Mouse (Mus musculus): ENCODE data around the gene Trip4.

Gene Trip4

GRCm38 (mm10) chr9:65908394-65909300 lies at the start of gene Trip4, which contains the start of gene Csnk1g1:
TSS of gene Trip4 (minus strand) at chr9:65908794.
TSS of gene Csnk1g1 (plus strand) at chr9:65908924.
- peak; percentile 95 for DNase-seq (ENCODE audit: low read depth)

GRCm38 (mm10) chr9:65951082-65951587 lies 42.5 kb upstream of the Trip4 start:
- DNase-seq (ENCODE audit: low read depth), result no peak

DNA sequence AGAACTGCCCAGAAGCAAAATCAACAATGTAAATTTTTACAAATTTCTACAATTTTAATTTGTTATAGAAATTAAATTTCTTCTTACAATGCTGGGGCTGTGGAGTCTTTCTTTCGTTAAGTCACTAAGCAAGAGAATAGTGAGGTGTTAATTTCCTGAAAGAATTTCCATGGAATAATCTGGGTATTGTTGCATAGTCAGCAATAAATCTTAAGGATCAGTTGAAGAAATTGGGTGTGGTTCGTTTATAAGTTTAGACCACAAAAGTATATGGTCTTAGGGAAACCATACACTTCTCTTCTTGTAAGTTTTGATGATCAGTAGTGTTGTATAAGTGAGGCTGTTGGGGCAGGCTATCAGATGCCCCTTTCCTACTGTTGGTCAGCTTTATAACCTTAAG lies 29.0 kb upstream of the Trip4 start:
- DNase-seq (ENCODE audit: low read depth), result no peak

- no peak for DNase-seq (ENCODE audit: low read depth)
Observed at GRCm38 (mm10) chr9:65929826-65930225, 21.2 kb upstream of the Trip4 start.

- DNase-seq (ENCODE audit: low read depth), result no peak
Observed at GRCm38 (mm10) chr9:65928456-65928855, 19.9 kb upstream of the Trip4 start.

GRCm38 (mm10) chr9:65917015-65917414 lies 8.4 kb upstream of the Trip4 start:
- no peak for DNase-seq (ENCODE audit: low read depth)

DNA sequence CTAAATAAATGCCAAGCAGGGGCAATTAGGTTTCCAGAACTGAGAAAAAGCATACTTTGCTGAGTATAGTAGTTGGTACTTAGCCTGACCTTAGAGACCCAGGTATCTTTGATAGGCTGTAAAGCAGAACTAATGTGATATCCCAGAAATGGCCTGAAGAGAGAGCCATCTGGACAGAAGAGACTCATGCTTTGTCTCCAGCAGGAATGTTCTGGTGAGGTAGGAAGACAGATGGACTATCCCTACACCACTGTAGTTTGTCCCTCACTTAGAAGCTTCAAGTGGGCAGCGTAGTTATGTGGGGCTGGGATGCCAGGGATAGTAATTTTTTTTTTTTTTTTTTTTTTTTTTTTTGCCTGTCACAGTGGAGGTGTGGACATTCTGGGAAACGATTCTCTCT lies 5.4 kb upstream of the Trip4 start:
- DNase-seq (ENCODE audit: low read depth), result no peak

- DNase-seq (ENCODE audit: low read depth), result no peak
Observed at GRCm38 (mm10) chr9:65909837-65910236, 1.2 kb upstream of the Trip4 start.

GRCm38 (mm10) chr9:65909301-65909801 lies 757 bp upstream of the Trip4 start:
- DNase-seq (ENCODE audit: low read depth), result peak; percentile 67

DNA sequence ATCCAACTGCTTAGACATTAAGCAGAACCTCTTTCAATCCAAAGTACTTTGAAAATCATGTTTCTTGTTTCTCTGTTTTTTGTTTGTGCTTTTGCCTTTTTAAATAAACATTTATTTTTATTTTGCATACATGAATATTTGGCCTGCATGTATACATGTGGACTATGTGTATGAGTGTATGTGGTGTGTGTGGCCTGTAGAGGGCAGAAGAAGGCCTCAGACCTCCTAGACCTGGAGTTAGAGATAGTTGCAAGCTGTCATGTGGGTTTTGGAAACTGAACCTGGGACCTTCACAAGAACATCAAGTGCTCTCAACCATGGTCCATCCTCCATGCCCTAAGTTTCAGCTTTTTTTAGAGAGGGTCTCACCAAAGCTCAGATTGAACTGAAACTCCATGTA lies 5.2 kb downstream of the Trip4 start:
- peak; percentile 38 for DNase-seq (ENCODE audit: low read depth)

DNA sequence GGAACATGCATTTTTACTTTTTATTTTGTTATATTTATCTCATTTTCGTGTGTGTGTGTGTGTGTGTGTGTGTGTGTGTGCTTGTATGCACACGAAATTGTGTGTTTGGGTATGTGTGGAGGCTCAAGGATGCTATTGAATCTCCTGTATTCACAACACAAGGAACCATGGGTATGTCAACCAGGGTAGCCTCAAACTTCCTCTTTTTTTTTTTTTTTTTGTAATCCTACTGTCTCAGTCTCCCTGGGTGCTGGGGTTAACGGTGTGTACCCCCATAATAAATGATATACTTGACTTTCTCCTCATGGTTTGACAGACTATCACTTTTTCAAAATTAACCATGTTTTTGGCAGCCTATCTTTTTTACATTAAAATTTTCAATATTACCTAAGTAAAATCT lies 5.7 kb downstream of the Trip4 start:
- DNase-seq (ENCODE audit: low read depth), result no peak

DNA sequence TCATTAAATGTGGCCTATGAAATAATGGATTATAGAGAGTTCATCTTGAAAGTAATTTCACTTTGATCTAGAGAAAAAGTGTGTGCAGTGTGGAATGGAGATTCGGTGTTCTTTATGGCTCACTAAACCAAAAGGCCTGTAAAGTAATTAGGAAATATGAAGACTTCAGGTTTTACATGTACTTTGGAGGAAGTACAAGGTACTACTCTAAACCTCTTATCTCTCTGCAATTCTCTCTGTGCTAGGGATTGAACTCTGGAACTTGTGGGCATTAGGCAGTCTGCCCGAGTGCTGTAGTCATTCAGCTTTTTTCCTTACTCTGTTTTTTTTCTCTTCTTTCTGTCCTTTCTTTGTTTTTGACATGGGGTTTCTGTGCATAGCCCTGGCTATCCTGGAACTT lies 11.6 kb downstream of the Trip4 start:
- no peak for DNase-seq (ENCODE audit: low read depth)

DNA sequence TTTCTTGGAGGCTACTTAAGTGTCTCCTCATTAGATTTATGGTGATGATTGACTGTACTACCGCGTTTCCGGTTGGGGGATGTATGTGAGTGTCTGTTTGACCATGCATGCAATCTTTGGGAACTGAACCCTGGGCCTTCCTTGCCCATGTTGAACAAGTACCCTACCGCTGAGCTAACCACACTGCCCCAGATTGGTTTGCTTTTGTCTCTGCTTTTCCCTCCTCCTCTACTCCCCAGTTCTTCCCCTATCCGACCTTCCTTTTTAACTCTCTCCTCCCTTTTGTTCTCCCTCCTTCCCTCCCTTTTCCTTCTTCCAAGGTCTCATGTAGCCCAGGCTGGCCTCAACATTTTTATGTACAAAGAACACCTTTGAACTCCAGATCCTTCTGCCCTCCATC lies 17.5 kb downstream of the Trip4 start:
- no peak for DNase-seq (ENCODE audit: low read depth)

GRCm38 (mm10) chr9:65890143-65890628 lies 18.4 kb downstream of the Trip4 start, which contains the start of gene Pclaf:
TSS of gene Pclaf (plus strand) at chr9:65890237.
- peak; percentile 76 for DNase-seq (ENCODE audit: low read depth)

DNA sequence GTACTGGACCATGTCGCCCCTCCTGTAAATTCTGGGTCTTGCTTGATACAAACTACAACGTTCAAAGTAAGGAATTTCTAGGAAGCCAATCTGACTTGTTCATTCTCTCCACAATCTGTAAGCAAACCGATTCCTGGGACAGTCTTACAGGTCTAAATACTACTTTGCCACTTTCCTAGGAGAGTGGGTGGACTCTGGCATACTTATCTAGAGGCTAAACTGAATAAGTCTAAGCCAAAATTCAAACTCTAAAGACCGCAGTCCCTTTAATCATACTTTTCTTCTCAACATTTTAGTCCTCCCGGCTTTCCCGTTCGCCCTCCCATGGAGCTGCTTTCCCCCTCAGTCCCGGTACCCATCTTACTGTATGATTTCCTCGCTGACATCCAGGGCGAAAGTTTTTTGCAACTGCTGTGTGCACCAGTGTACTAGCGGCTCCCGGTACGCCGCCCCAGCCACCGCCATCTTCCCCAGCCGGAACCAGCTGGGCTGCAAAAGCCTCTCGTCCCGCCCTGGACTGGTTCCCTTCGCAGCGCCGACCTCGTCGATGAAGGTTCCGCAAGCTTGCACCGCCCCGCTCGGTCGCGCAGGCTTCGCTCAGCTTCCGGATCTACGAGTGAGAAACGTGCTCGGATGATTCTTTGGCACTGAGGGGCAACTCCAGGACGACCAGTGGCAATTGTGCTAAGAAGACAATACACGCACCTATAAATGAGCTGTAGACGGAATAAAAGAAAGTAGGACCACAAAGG lies 23.9 kb downstream of the Trip4 start:
- DNase-seq (ENCODE audit: low read depth), result peak; percentile 91

DNA sequence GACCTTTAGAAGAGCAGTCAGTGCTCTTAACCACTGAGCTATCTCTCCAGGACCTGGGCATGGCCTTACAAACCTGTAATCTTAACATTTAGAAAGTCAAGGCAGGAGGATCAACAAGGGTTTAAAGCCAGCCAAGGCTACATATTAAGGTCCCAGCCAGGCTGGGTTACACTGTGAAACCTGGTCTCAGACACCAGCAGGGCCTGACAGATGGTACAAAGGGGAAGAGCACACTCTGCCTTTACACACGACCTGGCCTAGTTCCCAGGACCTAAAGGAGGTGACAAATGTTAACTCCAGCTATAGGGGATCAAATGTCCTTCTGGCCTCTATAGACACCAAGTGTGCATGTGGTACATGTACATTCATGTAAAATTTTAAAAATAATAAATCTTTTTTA lies 48.9 kb downstream of the Trip4 start:
- DNase-seq (ENCODE audit: low read depth), result no peak

DNA sequence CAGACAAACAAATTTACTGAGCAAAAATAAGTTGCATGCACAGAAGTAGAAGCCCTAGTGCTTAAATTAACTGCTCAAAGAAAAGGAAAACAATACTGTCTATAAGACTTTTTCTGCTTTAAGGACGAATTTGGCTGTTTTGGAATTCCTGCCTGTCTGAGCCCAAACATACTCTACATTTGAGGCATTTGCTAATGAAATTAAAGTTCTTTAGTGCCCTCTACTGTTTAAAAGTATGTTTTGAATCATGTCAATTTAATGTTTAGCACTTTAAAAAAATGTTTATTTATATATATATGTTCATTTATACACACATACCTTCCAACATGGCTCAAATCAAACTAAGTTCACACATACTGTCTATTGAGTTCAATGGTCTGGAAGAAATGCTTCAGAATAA lies 58.4 kb downstream of the Trip4 start:
- DNase-seq (ENCODE audit: low read depth), result peak; percentile 25

GRCm38 (mm10) chr9:65848154-65848553 lies 60.4 kb downstream of the Trip4 start:
- no peak for DNase-seq (ENCODE audit: low read depth)

DNA sequence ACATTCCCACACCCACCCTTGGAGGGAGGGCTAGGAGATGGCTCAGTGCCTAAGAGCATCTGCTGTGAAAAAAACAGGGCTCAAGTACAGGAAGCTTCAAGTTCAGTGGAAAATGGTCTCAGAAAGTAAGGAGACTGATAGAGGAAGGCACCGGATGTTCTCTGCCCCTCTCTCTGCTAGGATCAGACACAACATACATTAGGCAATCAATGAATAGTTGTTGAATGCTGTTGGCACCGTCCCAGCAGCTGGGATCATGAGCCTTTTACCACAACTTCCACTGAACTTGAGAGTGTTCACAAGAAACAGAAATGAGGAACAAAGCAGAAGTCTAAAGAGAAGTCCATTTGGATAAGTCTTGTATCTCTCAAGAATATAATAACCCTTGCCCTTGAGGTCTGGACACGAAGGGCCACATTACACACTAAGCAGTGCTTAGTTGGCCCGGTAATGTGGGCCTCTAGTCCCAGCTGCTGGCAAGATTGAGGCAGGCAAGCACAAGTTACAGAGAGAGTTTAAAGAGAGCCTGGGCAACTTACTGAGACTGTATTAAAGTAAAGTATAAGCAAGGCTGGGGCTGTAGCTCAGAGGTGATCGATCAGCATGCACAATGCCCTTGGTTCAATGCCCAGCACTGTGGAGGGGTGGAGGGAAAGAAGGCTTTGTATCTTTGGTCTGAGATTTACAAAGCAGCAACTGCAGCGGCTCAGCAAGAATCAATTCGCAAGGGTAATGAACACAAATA lies 64.0 kb downstream of the Trip4 start:
- DNase-seq (ENCODE audit: low read depth), result no peak

DNA sequence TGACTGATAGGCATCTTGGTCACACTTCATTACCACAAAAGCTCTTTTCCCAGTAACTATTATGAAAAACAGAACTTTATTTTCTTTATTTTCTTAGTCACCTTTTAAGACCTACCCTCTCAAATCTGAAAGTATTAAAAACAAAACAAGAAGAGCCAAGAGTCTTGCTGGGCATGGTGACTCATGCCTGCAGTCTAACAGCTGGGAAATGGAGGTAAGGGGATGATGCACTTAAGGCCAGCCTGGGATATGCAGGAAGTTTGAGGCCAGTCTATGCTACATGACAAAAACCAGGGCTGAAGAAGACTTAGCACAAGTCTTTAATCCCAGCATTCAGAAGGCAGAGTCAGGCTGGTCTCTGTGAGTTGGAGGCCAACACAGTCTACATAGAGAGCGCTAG lies 68.8 kb downstream of the Trip4 start:
- DNase-seq (ENCODE audit: low read depth), result no peak

- no peak for DNase-seq (ENCODE audit: low read depth)
Observed at GRCm38 (mm10) chr9:65836916-65837315, 71.7 kb downstream of the Trip4 start.

Measured in naive thymus-derived CD4-positive, alpha-beta T cell, adult 2 months (primary cell).